Mouse (Mus musculus) left cerebral cortex, adult 18-20 months (tissue): ENCODE data around the gene Rcvrn. TPM values are rescaled to one million over a fixed set of nuclear protein-coding genes. Genes with fewer than 3 reads are reported as not detected.

Experiments used
- DNase-seq, 2 experiments: peaks; one replicate each; pipeline ENCODE4 v3.0.0; 2021 to 2022; ENCODE audit warnings: low spot score in 2 of 2, mixed read lengths in 1 of 2
- total RNA-seq, 2 experiments: library from RNA; stranded (reverse); gene quantifications; 2 replicates each; pipeline ENCODE4 v1.2.3; 2021

Rcvrn gene
- total RNA-seq, 2 experiments from 2014 or later = 0.98 to 1.1 TPM

DNA sequence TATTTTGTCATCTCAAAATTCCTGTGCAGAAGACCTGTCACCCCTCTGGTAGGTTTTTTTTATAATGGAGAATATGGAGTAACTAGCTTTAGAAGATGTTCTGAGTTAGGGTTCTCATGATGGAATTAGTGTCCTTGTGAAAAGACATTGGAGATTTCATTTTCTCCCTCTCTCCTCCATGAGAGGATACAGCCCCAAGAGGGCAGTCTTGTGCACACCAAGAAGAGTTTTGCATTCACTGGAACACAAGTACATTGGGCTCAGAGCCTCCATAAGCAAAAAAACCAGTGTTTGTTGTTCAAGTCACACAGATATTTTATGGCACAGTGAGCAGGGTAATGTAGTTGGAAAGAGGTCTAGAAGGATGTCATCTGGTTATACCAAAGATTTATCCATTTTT is 46.4 kb downstream of the Rcvrn start:
- no peak for DNase-seq

Other genes with a start within 250 kb of the Rcvrn start
- gene Gas7, start 239.9 kb upstream of the Rcvrn start, total RNA-seq = 100 to 1,000 TPM; 523 to 544 TPM
- 1 to 10 TPM; 2.0 to 2.1 TPM for gene Glp2r, start 75.8 kb downstream of the Rcvrn start, total RNA-seq
- not detected for gene Gsg1l2, start 79.3 kb downstream of the Rcvrn start, total RNA-seq
- gene Dhrs7c, start 102.9 kb downstream of the Rcvrn start, total RNA-seq = not detected
- gene Usp43, start 226.8 kb downstream of the Rcvrn start, total RNA-seq = 1 to 10 TPM; 2.7 to 2.8 TPM